Mouse (Mus musculus) stomach, postnatal 0 days (tissue): ENCODE results near the gene Map1b. TPM values are rescaled to one million over a fixed set of nuclear protein-coding genes. Genes with fewer than 3 reads are reported as not detected.
A peak's percentile ranks its signal among the peaks of the same experiment; 100 is the strongest.

Experiments used
- ATAC-seq: fragments of 200-750 bp; cut with Nextera tagmentation; 2 replicates; pipeline ENCODE4 v1.8.0; 2017; ENCODE audit not compliant: low FRiP score, low TSS enrichment
- DNase-seq: peaks from one replicate; pipeline ENCODE4 v3.0.0-alpha.2; 2016; ENCODE audit warnings: low spot score
- H3K27ac ChIP-seq: fragments of 300-500 bp; sonication (generic); replicated peaks from 2 replicates; pipeline ENCODE4 v1.5.1; 2014; ENCODE audit warnings: mild to moderate bottlenecking, control low read depth
- H3K27me3 ChIP-seq: fragments of 300-500 bp; sonication (generic); 2 replicates; pipeline ENCODE4 v1.6.1; 2014; ENCODE audit warnings: low read length; ENCODE audit not compliant: control insufficient read depth, insufficient read depth
- H3K36me3 ChIP-seq: fragments of 300-500 bp; sonication (generic); 2 replicates; pipeline ENCODE4 v1.6.1; 2014; ENCODE audit warnings: low read length, mixed read lengths; ENCODE audit not compliant: control insufficient read depth, insufficient read depth
- H3K4me1 ChIP-seq: fragments of 300-500 bp; sonication (generic); replicated peaks from 2 replicates; pipeline ENCODE4 v1.6.1; 2014; ENCODE audit warnings: antibody characterized with exemption; ENCODE audit not compliant: control insufficient read depth, insufficient read depth
- H3K4me2 ChIP-seq: fragments of 300-500 bp; sonication (generic); replicated peaks from 2 replicates; pipeline ENCODE4 v1.6.1; 2014; ENCODE audit warnings: low read depth, mild to moderate bottlenecking, control low read depth, moderate library complexity
- H3K4me3 ChIP-seq: fragments of 300-500 bp; sonication (generic); 2 replicates; pipeline ENCODE4 v1.5.1; 2014; ENCODE audit warnings: low read depth, low read length, control low read depth
- H3K9ac ChIP-seq: fragments of 300-500 bp; sonication (generic); 2 replicates; pipeline ENCODE4 v1.6.1; 2014; ENCODE audit warnings: mild to moderate bottlenecking, low read length, control low read depth, mixed read lengths
- H3K9me3 ChIP-seq: fragments of 300-500 bp; sonication (generic); 2 replicates; pipeline ENCODE4 v1.6.1; 2016; ENCODE audit warnings: low read length; ENCODE audit not compliant: control insufficient read depth
- CTCF ChIP-seq: IDR thresholded peaks from 2 replicates; pipeline ENCODE4 v1.5.1; 2016; ENCODE audit warnings: antibody characterized with exemption, low read depth, mild to moderate bottlenecking, moderate library complexity
- EP300 ChIP-seq: optimal IDR thresholded peaks from 2 replicates; pipeline ENCODE3; 2016; ENCODE audit warnings: antibody characterized with exemption
- WGBS: fragments of 180-500 bp; shearing (Covaris S2); extraction: QIAGEN DNeasy Blood & Tissue Kit; methylation state at CpG from one replicate; pipeline ENCODE4 v1.1.7; 2014; 5-methylcytosine and 5-hydroxymethylcytosine counted together
- polyA plus RNA-seq: library from polyadenylated mRNA; unstranded; fragments of >200 nt; fragmentation: Nextera tagmentation; extraction: Ambion mirVana; gene quantifications from 2 replicates; pipeline ENCODE4 v1.2.1, GENCODE M21; 2015

Map1b gene
- polyA plus RNA-seq, 1 experiment from 2014 or later, result 63.8 TPM

DNA sequence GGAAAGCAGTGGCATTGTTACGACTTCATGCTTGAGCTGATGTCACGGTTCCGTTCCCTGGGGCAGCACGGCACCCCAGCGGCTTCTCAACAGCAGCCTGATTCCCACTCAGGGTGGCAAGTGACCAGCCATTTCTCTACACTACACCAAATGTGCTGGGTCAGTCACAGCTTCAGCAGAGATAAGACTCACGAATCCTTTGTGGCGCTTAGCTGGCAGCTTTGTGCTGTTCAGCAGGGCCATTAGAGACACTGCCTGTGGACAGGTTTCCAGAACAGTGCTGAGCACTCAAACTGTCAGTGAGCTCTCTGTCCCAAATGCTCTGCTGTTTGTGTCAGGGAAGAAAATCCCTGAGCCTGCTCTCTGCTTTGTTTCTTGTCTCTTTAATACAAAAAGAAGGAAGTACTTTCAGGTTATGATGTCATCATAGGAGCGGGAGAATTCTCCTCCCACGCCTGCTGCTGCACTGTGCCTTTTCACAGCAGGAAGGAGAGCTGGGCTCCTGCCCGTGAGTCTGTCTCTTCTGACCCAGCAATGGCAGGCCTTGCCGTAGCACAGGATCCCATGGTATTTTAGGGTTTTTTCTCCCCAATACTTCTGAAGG lies 103.8 kb downstream of the Map1b start:
- no peak overlapping the region; the same call in 1 of the 2 replicates for H3K9ac ChIP-seq
- no peaks in the 10 kb centered on the region for H3K4me1 ChIP-seq
- H3K27ac ChIP-seq, result peak overlapping the region; percentile 67
- no peak overlapping the region for H3K4me3 ChIP-seq
- WGBS, result 61% methylated on average over 11 of the region's 11 CpGs
- peak; percentile 85 for ATAC-seq
- H3K9me3 ChIP-seq, result no peaks in the 10 kb centered on the region
- H3K4me2 ChIP-seq, result no peak overlapping the region
- no peak for TF ChIP-seq EP300
- no peak for TF ChIP-seq CTCF
- H3K27me3 ChIP-seq, result no peaks in the 10 kb centered on the region
- H3K36me3 ChIP-seq, result peaks cover 6% of the 10 kb centered on the region; the same call in 1 of the 2 replicates
- DNase-seq, result peak; percentile 53

- peaks cover 6% of the 10 kb centered on the region; the same call in 1 of the 2 replicates for H3K36me3 ChIP-seq
- no peaks in the 10 kb centered on the region for H3K9me3 ChIP-seq
- no peak overlapping the region for H3K4me3 ChIP-seq
- H3K4me2 ChIP-seq, result no peak overlapping the region
- ATAC-seq (no peak), DNase-seq (no peak)
- H3K4me1 ChIP-seq, result no peaks in the 10 kb centered on the region
- no peaks in the 10 kb centered on the region for H3K27me3 ChIP-seq
- no peak overlapping the region for H3K9ac ChIP-seq
- WGBS, result 89% methylated on average over 3 of the region's 3 CpGs
- no peak for TF ChIP-seq EP300
- no peak for TF ChIP-seq CTCF
- H3K27ac ChIP-seq, result no peak overlapping the region; the same call in 1 of the 2 replicates
Measured at GRCm38 (mm10) chr13:99411761-99412160, 104.6 kb downstream of the Map1b start.

- 65% methylated on average over 14 of the region's 14 CpGs for WGBS
- 0 out of 2 replicates have a peak overlapping the region, but pooled peaks have one; percentile 18 for H3K27ac ChIP-seq
- H3K4me1 ChIP-seq, result no peaks in the 10 kb centered on the region
- no peaks in the 10 kb centered on the region for H3K9me3 ChIP-seq
- ATAC-seq (no peak), DNase-seq (no peak)
- peaks cover 3% of the 10 kb centered on the region; the same call in 1 of the 2 replicates for H3K36me3 ChIP-seq
- H3K4me2 ChIP-seq, result no peak overlapping the region
- no peak for TF ChIP-seq CTCF
- no peak for TF ChIP-seq EP300
- H3K27me3 ChIP-seq, result no peaks in the 10 kb centered on the region
- no peak overlapping the region for H3K9ac ChIP-seq
- no peak overlapping the region for H3K4me3 ChIP-seq
Measured at GRCm38 (mm10) chr13:99410611-99411515, 105.5 kb downstream of the Map1b start.

GRCm38 (mm10) chr13:99409216-99409615 lies 107.1 kb downstream of the Map1b start:
- ATAC-seq (no peak), DNase-seq (no peak)
- H3K9ac ChIP-seq, result no peak overlapping the region
- no peaks in the 10 kb centered on the region for H3K4me1 ChIP-seq
- TF ChIP-seq CTCF (no peak), EP300 (no peak)
- no peak overlapping the region for H3K27ac ChIP-seq
- no peaks in the 10 kb centered on the region for H3K27me3 ChIP-seq
- H3K9me3 ChIP-seq, result no peaks in the 10 kb centered on the region
- 0 out of 2 replicates have a peak, but pooled peaks cover 3% of the 10 kb centered on the region for H3K36me3 ChIP-seq
- WGBS, result 53% methylated on average over 2 of the region's 2 CpGs
- no peak overlapping the region for H3K4me2 ChIP-seq
- no peak overlapping the region for H3K4me3 ChIP-seq

GRCm38 (mm10) chr13:99399373-99399772 lies 117.0 kb downstream of the Map1b start:
- H3K9ac ChIP-seq, result no peak overlapping the region
- no peaks in the 10 kb centered on the region for H3K9me3 ChIP-seq
- H3K36me3 ChIP-seq, result no peaks in the 10 kb centered on the region
- no peak overlapping the region for H3K4me2 ChIP-seq
- H3K4me3 ChIP-seq, result no peak overlapping the region
- DNase-seq (no peak), ATAC-seq (no peak)
- 0 out of 2 replicates have a peak, but pooled peaks cover 2% of the 10 kb centered on the region for H3K4me1 ChIP-seq
- no peaks in the 10 kb centered on the region for H3K27me3 ChIP-seq
- WGBS, result 60% methylated on average over 4 of the region's 4 CpGs
- H3K27ac ChIP-seq, result no peak overlapping the region
- no peak for TF ChIP-seq CTCF
- TF ChIP-seq EP300, result no peak
